Mouse (Mus musculus) neural tube, embryonic 15.5 days (tissue): Measurements from ENCODE around the gene Klf12. TPM values are rescaled to one million over a fixed set of nuclear protein-coding genes. Genes with fewer than 3 reads are reported as not detected.

Source experiments
- ATAC-seq: fragments of 200-750 bp; cut with Nextera tagmentation; 2 replicates; pipeline ENCODE4 v1.8.0; 2017; ENCODE audit warnings: mild to moderate bottlenecking, moderate TSS enrichment, moderate library complexity; ENCODE audit not compliant: low FRiP score
- H3K27ac ChIP-seq: fragments of 300-500 bp; sonication (generic); replicated peaks from 2 replicates; pipeline ENCODE4 v1.5.1; 2015; ENCODE audit warnings: mild to moderate bottlenecking, inconsistent platforms
- H3K27me3 ChIP-seq: fragments of 300-500 bp; sonication (generic); replicated peaks from 2 replicates; pipeline ENCODE4 v1.6.1; 2015; ENCODE audit warnings: inconsistent platforms
- H3K36me3 ChIP-seq: fragments of 300-500 bp; sonication (generic); 2 replicates; pipeline ENCODE4 v1.6.1; 2015; ENCODE audit warnings: inconsistent platforms
- H3K4me1 ChIP-seq: fragments of 300-500 bp; sonication (generic); 2 replicates; pipeline ENCODE4 v1.6.1; 2015; ENCODE audit warnings: inconsistent platforms
- H3K4me2 ChIP-seq: fragments of 300-500 bp; sonication (generic); 2 replicates; pipeline ENCODE4 v1.6.1; 2015; ENCODE audit warnings: inconsistent platforms, mild to moderate bottlenecking, moderate library complexity
- H3K4me3 ChIP-seq: fragments of 300-500 bp; sonication (generic); replicated peaks from 2 replicates; pipeline ENCODE4 v1.5.1; 2015; ENCODE audit warnings: mild to moderate bottlenecking, inconsistent platforms
- H3K9ac ChIP-seq: fragments of 300-500 bp; sonication (generic); replicated peaks from 2 replicates; pipeline ENCODE4 v1.6.1; 2015; ENCODE audit warnings: mild to moderate bottlenecking, inconsistent platforms
- H3K9me3 ChIP-seq: fragments of 300-500 bp; sonication (generic); replicated peaks from 2 replicates; pipeline ENCODE4 v1.6.1; 2016; ENCODE audit warnings: inconsistent platforms
- WGBS: fragments of 180-500 bp; shearing (Covaris S2); methylation state at CpG from one replicate; pipeline ENCODE4 v1.1.7; 2015; ENCODE audit warnings: mixed read lengths; 5-methylcytosine and 5-hydroxymethylcytosine counted together
- polyA plus RNA-seq: library from polyadenylated mRNA; unstranded; fragments of >200 nt; fragmentation: Nextera tagmentation; extraction: Ambion mirVana; gene quantifications from 2 replicates; pipeline ENCODE4 v1.2.1, GENCODE M21; 2015

Gene Klf12
- polyA plus RNA-seq, 1 experiment from 2014 or later, result 35.6 TPM

DNA sequence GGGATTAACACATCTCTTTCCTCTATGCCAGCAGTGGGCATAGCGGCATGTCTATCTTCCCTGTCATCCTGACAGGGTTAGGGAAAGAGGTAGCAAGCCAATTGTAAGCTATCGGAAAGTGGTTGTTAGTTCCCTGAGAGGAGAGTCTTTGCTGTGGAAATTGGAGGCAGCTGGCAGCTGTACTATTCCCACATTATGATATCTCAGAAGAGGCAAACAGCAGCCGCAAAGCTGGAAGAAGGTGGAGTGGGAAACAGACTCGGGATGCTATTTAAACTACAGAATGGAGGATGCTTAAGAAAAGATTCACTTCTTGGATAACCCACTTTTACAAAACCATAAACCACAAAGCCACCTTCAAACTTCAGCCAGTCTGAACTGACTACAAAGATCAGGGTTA is 85.8 kb downstream of the Klf12 start:
- no peak overlapping the region for H3K4me3 ChIP-seq
- no peak overlapping the region for H3K4me2 ChIP-seq
- no peaks in the 10 kb centered on the region for H3K4me1 ChIP-seq
- no peaks in the 10 kb centered on the region for H3K27me3 ChIP-seq
- no peak overlapping the region for H3K9ac ChIP-seq
- WGBS, result 92% methylated on average over 4 of the region's 4 CpGs
- H3K36me3 ChIP-seq, result no peaks in the 10 kb centered on the region
- no peaks in the 10 kb centered on the region for H3K9me3 ChIP-seq
- ATAC-seq, result no peak
- no peak overlapping the region for H3K27ac ChIP-seq

DNA sequence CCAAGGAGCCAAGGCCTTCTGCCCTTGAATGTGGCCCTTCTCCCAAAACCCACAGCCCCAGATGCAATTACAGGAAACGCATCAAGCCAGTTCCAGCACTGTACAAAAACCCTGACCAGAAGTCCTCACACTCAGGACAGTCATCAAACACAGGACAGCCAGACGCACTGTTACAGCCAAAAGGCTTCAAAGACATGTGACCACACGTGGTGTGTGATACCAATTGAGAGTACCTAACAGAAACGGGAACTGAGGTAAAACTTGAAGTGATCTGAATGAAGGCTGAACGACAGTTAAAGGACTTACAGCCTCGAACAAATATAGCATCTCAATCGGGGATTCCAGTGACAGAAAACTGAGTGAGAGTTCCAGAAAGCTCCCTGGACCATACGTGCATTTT is 87.3 kb downstream of the Klf12 start:
- WGBS, result 95% methylated on average over 8 of the region's 8 CpGs
- no peak for ATAC-seq

DNA sequence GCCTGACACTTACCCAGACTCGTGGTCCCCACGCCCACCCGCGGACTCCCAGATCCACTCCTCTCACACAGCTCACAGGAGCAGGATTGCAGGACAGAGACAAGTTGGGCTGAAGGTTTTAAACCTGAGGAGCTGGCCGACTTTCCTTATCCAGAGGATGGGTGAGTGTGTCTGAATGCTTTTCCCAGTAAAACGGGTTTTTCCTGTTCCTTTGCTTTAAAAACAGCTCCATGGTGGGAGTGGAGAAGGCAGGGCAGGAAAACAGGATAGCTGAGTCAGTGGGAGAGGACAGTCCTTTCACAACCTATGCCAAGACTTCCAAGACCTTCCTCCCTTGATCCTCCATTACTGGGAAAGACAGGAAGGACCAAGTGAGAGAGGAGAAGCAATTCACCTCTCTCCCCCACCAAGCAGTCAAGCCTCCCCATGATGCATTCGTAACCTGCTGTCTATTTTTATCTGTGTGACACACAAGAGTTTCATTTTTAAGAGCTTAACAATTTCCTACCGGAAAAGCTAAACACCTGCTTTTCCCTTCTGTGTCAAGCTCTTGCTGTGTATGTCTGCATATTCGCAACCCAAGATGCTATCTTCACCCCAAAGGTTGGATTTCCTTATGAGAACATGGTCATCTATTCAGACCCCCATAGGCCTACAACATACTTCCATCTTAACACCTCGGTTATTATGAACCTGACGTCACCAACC is 94.8 kb downstream of the Klf12 start:
- ATAC-seq, result no peak
- no peak overlapping the region for H3K4me2 ChIP-seq
- no peak overlapping the region for H3K4me3 ChIP-seq
- H3K36me3 ChIP-seq, result no peaks in the 10 kb centered on the region
- no peaks in the 10 kb centered on the region for H3K9me3 ChIP-seq
- 79% methylated on average over 11 of the region's 11 CpGs for WGBS
- H3K4me1 ChIP-seq, result no peaks in the 10 kb centered on the region
- no peak overlapping the region for H3K27ac ChIP-seq
- H3K9ac ChIP-seq, result no peak overlapping the region
- H3K27me3 ChIP-seq, result no peaks in the 10 kb centered on the region

More for the DNA sequence above, 87.3 kb downstream of the Klf12 start:
- no peak overlapping the region for H3K27ac ChIP-seq
- H3K4me1 ChIP-seq, result no peaks in the 10 kb centered on the region
- no peak overlapping the region for H3K9ac ChIP-seq
- H3K4me2 ChIP-seq, result no peak overlapping the region
- H3K4me3 ChIP-seq, result no peak overlapping the region
- H3K27me3 ChIP-seq, result no peaks in the 10 kb centered on the region
- no peaks in the 10 kb centered on the region for H3K9me3 ChIP-seq
- no peaks in the 10 kb centered on the region for H3K36me3 ChIP-seq

DNA sequence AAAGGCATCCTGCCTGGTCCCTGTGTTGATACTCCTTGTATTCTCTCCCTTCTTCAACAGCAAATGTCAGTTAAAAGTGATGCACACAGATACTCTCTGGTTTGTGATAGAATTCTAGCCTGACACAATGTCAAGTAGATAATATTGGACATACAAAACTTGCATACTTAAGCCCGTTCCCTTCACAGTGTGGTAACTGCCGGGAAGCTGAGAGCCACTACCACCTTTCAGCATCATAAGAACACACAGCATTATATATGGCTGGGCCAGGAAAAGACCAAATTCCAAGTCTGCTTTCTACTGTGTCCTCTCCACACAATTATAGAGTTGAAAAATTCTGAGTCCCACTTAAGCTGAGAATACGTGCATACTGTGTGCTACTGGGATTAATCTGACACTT is 97.1 kb downstream of the Klf12 start:
- no peak overlapping the region for H3K27ac ChIP-seq

DNA sequence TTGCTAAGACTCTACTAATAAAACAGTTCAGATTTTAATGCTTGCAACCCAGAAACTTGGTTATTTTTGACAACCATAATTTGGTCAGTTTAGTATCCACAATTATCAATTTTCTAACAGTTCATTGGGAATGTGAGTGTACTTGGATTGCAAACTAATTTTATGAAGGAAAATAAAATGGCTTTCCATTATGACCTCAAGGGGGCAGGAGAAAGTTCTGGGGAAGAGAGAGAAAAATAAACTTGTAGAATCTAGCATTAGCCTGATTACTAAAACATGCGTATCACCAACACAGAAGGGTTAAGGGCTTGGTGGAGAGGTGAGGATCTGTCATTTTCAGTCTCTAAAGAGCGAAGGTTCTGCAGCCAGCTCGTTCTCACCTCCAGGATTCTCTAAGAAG is 106.7 kb downstream of the Klf12 start:
- no peaks in the 10 kb centered on the region for H3K36me3 ChIP-seq
- H3K4me3 ChIP-seq, result no peak overlapping the region
- H3K27ac ChIP-seq, result no peak overlapping the region
- no peaks in the 10 kb centered on the region for H3K4me1 ChIP-seq
- no peak for ATAC-seq
- H3K4me2 ChIP-seq, result no peak overlapping the region
- H3K9me3 ChIP-seq, result no peaks in the 10 kb centered on the region
- no peak overlapping the region for H3K9ac ChIP-seq
- H3K27me3 ChIP-seq, result no peaks in the 10 kb centered on the region
- WGBS, result 94% methylated on average over 3 of the region's 3 CpGs

More for the DNA sequence above, 97.1 kb downstream of the Klf12 start:
- Histone ChIP-seq H3K9me3 (no peaks in the 10 kb centered on the region), H3K4me2 (no peak overlapping the region), H3K4me3 (no peak overlapping the region), H3K9ac (no peak overlapping the region), H3K36me3 (no peaks in the 10 kb centered on the region), H3K27me3 (no peaks in the 10 kb centered on the region), H3K4me1 (0 out of 2 replicates have a peak, but pooled peaks cover 2% of the 10 kb centered on the region)
- 87% methylated on average over 3 of the region's 3 CpGs for WGBS
- no peak for ATAC-seq

DNA sequence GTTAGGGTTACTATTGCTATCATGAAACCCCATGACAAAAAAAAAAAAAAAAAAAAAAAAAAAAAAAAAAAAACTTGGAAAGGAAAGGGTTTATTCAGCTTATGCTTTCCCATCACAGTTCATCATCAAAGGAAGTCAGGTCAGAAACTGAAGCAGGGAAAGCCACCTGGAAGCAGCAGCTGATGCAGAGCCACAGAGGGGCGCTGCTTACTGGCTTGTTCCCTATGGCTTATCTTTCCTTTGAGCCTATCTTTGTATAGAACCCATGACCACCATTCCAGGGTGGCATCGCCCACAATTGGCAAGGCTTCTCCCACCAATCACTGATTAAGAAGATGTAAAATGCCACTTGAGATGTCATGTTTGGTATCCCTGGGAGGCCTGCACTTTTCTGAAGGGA is 119.4 kb downstream of the Klf12 start:
- no peaks in the 10 kb centered on the region for H3K9me3 ChIP-seq
- 92% methylated on average over 2 of the region's 2 CpGs for WGBS
- H3K36me3 ChIP-seq, result no peaks in the 10 kb centered on the region
- H3K4me3 ChIP-seq, result no peak overlapping the region
- H3K4me2 ChIP-seq, result no peak overlapping the region
- H3K27me3 ChIP-seq, result no peaks in the 10 kb centered on the region
- H3K9ac ChIP-seq, result no peak overlapping the region
- peaks cover 10% of the 10 kb centered on the region for H3K4me1 ChIP-seq
- no peak for ATAC-seq
- H3K27ac ChIP-seq, result no peak overlapping the region

DNA sequence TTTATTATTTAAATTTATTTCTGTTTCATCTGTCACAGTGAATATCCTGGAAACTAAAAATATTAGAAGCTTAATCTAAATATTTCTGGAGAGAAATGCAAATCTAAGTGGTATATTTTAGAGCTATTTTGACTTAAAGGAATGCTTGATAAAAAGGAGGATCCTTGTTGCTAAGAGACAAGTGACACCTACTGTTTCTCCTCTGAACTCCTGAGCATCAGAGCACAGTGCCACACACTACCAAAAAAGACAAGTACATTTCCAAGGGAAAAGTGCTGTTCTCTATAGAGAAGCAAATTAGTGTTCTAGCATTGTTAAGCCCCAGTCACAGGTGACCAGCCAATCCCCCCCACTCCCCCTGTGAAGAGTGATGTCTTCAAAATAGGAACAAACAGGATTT is 127.8 kb downstream of the Klf12 start:
- no peaks in the 10 kb centered on the region for H3K27me3 ChIP-seq
- H3K4me1 ChIP-seq, result no peaks in the 10 kb centered on the region
- no peaks in the 10 kb centered on the region for H3K36me3 ChIP-seq
- no peak overlapping the region for H3K9ac ChIP-seq
- no peak overlapping the region for H3K4me2 ChIP-seq
- no peaks in the 10 kb centered on the region for H3K9me3 ChIP-seq
- ATAC-seq, result no peak
- H3K27ac ChIP-seq, result no peak overlapping the region
- H3K4me3 ChIP-seq, result no peak overlapping the region

DNA sequence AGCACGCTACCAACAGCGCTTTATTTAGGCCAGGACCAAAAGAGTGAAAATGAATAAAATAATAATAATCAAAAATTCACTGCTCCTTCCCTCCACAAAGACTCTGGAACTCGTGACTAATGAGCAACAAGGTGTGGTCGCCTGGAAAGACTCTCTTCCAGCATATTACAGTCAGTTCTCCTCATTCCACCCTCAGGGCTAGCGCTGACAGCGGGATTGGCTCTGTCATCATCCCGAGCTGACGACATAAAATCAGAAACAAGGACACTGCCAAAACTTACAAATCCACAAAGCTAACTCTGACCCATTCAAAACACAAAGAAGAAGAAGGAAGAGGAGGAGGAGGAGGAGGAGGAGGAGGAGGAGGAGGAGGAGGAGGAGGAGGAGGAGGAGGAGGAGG is 136.8 kb downstream of the Klf12 start:
- no peaks in the 10 kb centered on the region for H3K4me1 ChIP-seq
- ATAC-seq, result no peak
- 96% methylated on average over 8 of the region's 8 CpGs for WGBS

DNA sequence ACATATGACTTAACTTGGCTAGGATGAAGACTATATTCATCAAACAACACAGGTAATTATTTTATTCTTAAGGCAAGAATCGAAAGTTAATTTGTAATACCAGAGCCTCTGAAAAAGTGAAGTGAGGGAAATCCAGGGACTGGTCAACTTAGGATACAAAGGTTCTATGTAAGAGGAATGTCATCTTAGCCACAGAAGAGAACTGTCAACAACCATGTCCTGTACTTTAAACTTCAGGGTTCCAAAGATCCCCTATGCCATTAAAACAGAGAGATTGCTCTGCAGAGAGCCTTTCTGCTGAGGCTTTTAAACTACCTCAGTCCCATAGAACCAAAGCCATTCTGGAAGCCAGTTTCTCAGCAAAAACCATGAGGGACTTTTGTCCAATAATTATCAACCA is 144.1 kb downstream of the Klf12 start:
- ATAC-seq, result no peak
- no peak overlapping the region for H3K4me3 ChIP-seq
- no peaks in the 10 kb centered on the region for H3K27me3 ChIP-seq
- H3K9me3 ChIP-seq, result no peaks in the 10 kb centered on the region
- no peak overlapping the region for H3K9ac ChIP-seq
- H3K36me3 ChIP-seq, result no peaks in the 10 kb centered on the region
- H3K4me2 ChIP-seq, result no peak overlapping the region
- WGBS, result 94% methylated on average over 1 of the region's 1 CpGs
- H3K4me1 ChIP-seq, result no peaks in the 10 kb centered on the region
- H3K27ac ChIP-seq, result no peak overlapping the region

More for the DNA sequence above, 136.8 kb downstream of the Klf12 start:
- Histone ChIP-seq H3K4me2 (no peak overlapping the region), H3K4me3 (no peak overlapping the region), H3K9ac (no peak overlapping the region), H3K9me3 (no peaks in the 10 kb centered on the region), H3K36me3 (no peaks in the 10 kb centered on the region), H3K27ac (no peak overlapping the region), H3K27me3 (no peaks in the 10 kb centered on the region)

DNA sequence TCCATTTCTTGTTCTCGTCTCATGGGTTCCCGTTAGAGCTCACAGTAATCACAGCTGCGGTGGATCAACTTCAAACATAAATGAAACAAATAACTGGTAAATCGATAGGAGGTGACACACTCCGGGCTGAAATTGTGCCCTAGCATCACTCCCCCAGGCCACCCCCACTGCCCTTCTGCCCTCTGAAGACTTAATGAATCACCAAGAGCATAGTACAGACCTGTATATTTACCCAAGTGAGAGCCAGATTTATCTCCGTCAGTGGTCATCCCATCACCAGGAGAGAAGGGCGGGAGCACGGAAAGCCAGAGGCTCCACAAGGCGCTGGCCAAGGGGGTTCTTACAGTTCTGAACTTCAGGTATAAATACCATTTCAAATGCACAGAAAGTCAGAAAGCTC is 150.2 kb downstream of the Klf12 start:
- H3K4me3 ChIP-seq, result no peak overlapping the region
- WGBS, result 82% methylated on average over 9 of the region's 9 CpGs

DNA sequence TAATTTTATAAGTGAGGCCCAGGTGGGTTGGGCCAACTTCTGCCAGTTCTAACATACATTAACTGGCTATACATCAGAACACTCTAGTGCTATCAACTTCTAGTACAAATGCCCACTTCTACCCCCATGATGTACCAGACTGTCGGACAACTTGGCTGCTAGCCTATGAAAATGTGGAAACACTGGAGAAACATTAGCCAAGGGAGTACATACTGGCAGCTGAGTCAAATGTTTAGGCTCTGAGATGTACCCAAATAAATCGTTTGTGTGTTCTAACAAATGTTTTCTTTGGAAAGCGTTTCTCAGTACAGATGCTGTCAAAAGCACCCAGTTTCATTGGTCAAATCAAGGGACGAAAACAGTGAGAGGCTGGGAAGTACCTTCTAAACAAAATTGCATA is 152.0 kb downstream of the Klf12 start:
- ATAC-seq, result no peak
- Histone ChIP-seq H3K9ac (no peak overlapping the region), H3K27me3 (no peaks in the 10 kb centered on the region), H3K4me3 (no peak overlapping the region), H3K4me2 (no peak overlapping the region), H3K36me3 (no peaks in the 10 kb centered on the region), H3K4me1 (0 out of 2 replicates have a peak, but pooled peaks cover 3% of the 10 kb centered on the region), H3K9me3 (no peaks in the 10 kb centered on the region), H3K27ac (no peak overlapping the region)
- 76% methylated on average over 4 of the region's 4 CpGs for WGBS

More for the DNA sequence above, 150.2 kb downstream of the Klf12 start:
- no peaks in the 10 kb centered on the region for H3K27me3 ChIP-seq
- H3K9me3 ChIP-seq, result no peaks in the 10 kb centered on the region
- 0 out of 2 replicates have a peak, but pooled peaks cover 3% of the 10 kb centered on the region for H3K4me1 ChIP-seq
- H3K9ac ChIP-seq, result no peak overlapping the region
- H3K27ac ChIP-seq, result no peak overlapping the region
- no peak for ATAC-seq
- no peaks in the 10 kb centered on the region for H3K36me3 ChIP-seq
- no peak overlapping the region for H3K4me2 ChIP-seq

DNA sequence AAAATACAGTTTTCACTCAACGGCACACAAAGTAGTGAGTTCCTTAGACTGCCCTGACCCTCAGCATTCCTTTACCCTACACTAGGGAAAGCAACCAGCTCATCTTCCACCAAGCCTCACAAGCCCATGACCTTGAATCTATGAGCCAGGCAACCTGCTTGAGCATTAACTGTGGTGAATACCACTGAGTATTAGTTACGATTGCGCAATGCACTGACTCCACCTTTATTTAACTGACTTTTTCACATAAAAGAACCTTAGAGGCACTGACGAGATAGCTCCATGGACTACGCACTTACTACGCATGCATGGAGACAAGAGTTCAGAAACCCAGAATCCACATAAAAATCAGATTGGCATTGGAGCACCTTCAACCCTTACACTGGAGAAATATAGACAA is 158.4 kb downstream of the Klf12 start:
- Histone ChIP-seq H3K27ac (no peak overlapping the region), H3K4me3 (no peak overlapping the region), H3K4me1 (no peaks in the 10 kb centered on the region), H3K4me2 (no peak overlapping the region), H3K9ac (no peak overlapping the region), H3K9me3 (no peaks in the 10 kb centered on the region), H3K36me3 (no peaks in the 10 kb centered on the region), H3K27me3 (no peaks in the 10 kb centered on the region)
- WGBS, result 80% methylated on average over 6 of the region's 6 CpGs
- no peak for ATAC-seq
